Mouse (Mus musculus): ENCODE results near the gene Acat2. TPM values are rescaled to one million over a fixed set of nuclear protein-coding genes. Genes with fewer than 3 reads are reported as not detected.
A peak's percentile ranks its signal among the peaks of the same experiment; 100 is the strongest.
"Not testable (repeated sequence)": the region's sequence is repeated elsewhere in the genome, so short reads cannot be mapped to it uniquely, and the experiment has no call there.

Acat2 gene
- polyA plus RNA-seq, 1 experiment from 2014 or later: 116 TPM

GRCm38 (mm10) chr17:12992470-12992991 lies 32.0 kb upstream of the Acat2 start:
- peak; percentile 88 for ATAC-seq (ENCODE audit: borderline replicate concordance, extremely low read depth, low FRiP score, low TSS enrichment)
- Histone ChIP-seq H3K4me2 (peak overlapping the region; percentile 89), H3K9me3 (no peaks in the 10 kb centered on the region), H3K36me3 (peaks cover 5% of the 10 kb centered on the region; the same call in 1 of the 2 replicates), H3K4me3 (peak overlapping the region; percentile 100), H3K9ac (peak overlapping the region; percentile 100), H3K27ac (peak overlapping the region; percentile 100), H3K4me1 (peaks cover 18% of the 10 kb centered on the region; the same call in 1 of the 2 replicates), H3K27me3 (no peaks in the 10 kb centered on the region)
- WGBS: under 1% methylated on average over 48 of the region's 51 CpGs

DNA sequence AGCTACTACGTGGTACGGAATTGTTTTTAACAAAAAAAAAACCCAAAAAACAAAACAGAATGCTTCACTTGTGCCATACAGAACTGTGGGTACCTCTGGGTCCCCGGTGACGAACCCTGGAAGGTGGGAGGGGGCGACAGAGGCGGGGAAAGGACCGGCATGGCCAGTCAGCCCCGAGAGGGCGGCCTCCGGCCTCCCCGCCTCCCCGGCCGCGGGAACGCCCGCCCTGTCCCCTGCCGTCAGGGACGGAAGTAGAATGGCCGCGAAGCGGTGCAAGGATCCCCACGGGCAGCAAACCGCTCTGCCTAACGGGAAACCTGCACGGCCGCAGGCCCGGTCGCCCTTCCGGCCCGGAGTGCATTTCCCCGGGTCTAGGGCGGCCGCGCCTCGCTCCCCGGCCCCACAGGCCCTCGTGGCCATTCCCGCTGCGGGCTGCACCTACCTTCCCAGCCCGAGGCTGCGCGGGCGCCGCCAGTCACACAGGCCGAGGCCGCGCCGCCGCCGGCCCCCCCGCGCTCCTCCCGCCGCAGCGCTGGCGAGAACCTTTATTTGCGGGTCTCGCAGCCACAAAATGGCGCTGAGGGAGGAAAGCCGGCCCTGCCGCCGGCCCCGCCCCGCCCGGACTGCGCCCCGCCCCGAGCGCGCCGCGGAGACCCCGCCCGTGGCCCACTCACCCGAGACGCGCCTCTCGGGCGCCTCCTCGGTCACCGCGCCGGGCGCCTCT lies 31.2 kb upstream of the Acat2 start:
- H3K4me2 ChIP-seq: peak overlapping the region; percentile 89
- peak overlapping the region; percentile 100 for H3K27ac ChIP-seq
- peaks cover 18% of the 10 kb centered on the region; the same call in 1 of the 2 replicates for H3K4me1 ChIP-seq
- WGBS: 3% methylated on average over 80 of the region's 84 CpGs
- H3K4me3 ChIP-seq: peak overlapping the region; percentile 100
- no peaks in the 10 kb centered on the region for H3K27me3 ChIP-seq
- peak overlapping the region; percentile 100 for H3K9ac ChIP-seq
- peaks cover 5% of the 10 kb centered on the region; the same call in 1 of the 2 replicates for H3K36me3 ChIP-seq
- peak; percentile 95 for ATAC-seq (ENCODE audit: borderline replicate concordance, extremely low read depth, low FRiP score, low TSS enrichment)
- H3K9me3 ChIP-seq: no peaks in the 10 kb centered on the region

DNA sequence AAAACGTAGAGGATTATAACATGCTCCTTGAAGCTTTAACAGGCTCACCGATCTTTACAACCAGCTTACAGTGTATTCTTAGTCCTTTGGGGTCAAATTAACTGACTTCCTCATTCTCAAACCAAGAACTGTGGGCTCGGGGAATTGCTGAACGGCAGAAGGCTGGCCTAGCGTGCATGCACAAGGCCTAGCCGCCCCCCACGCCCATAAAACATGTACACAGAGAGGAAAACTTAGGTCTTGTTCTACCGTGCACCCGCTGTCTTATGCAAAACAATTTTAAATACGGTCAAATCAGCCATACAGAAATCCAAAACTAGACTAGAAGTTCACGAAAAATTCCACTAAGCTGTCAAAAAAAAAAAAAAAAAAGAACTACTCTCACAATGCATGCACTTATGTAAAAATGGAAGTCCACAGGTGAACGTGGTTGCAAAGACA lies 30.7 kb upstream of the Acat2 start:
- H3K4me3 ChIP-seq: peak overlapping the region; percentile 100
- WGBS: 2% methylated on average over 12 of the region's 12 CpGs
- peaks cover 5% of the 10 kb centered on the region; the same call in 1 of the 2 replicates for H3K36me3 ChIP-seq
- H3K27ac ChIP-seq: peak overlapping the region; percentile 100
- peak overlapping the region; percentile 89 for H3K4me2 ChIP-seq
- H3K9ac ChIP-seq: peak overlapping the region; percentile 100
- no peaks in the 10 kb centered on the region for H3K27me3 ChIP-seq
- no peak for ATAC-seq (ENCODE audit: borderline replicate concordance, extremely low read depth, low FRiP score, low TSS enrichment)
- peaks cover 18% of the 10 kb centered on the region; the same call in 1 of the 2 replicates for H3K4me1 ChIP-seq
- H3K9me3 ChIP-seq: no peaks in the 10 kb centered on the region

DNA sequence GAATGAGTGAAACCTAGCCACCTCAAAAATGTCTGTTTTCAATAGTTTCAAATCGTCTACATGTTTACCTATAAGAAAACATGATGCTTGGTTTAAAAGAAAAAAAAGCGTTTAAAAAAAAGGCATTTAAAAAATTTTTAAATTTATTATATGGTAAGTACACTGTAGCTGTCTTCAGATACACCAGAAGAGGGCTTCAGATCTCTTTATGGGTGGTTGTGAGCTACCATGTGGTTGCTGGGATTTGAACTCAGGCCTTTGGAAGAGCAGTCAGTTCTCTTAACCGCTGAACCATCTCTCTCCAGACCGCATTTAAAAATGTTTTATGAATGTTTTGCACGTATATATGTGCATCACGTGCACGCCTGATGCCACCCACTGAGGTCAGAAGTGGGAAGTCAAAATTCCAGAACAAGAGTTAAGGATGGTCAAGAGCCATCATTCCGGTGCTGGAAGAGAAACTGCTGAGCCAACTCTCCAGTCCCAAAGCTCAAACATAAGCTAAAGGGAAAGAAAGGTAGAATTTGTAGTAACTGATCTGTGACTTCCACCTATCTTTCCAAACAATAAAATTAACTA lies 30.1 kb upstream of the Acat2 start:
- Histone ChIP-seq H3K4me1 (peaks cover 18% of the 10 kb centered on the region; the same call in 1 of the 2 replicates), H3K9ac (peak overlapping the region; percentile 100), H3K27ac (peak overlapping the region; percentile 100), H3K27me3 (no peaks in the 10 kb centered on the region), H3K4me2 (peak overlapping the region; percentile 89), H3K36me3 (peaks cover 5% of the 10 kb centered on the region; the same call in 1 of the 2 replicates), H3K4me3 (peak overlapping the region; percentile 100), H3K9me3 (no peaks in the 10 kb centered on the region)
- 35% methylated on average over 8 of the region's 8 CpGs for WGBS
- ATAC-seq (ENCODE audit: borderline replicate concordance, extremely low read depth, low FRiP score, low TSS enrichment): no peak

DNA sequence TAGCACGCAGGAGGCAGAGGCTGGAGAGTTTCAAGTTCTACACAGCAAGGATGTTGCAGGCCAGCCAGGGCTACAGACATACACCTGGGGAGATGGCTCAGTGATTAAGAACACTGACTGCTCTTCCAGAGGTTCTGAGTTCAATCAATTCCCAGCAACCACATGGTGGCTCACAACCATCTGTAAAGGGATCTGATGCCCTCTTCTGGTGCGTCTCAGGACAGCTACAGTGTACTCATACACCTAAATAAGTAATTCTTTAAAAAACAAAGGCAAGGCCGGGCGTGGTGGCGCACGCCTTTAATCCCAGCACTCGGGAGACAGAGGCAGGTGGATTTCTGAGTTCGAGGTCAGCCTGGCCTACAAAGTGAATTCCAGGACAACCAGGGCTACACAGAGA lies 27.5 kb upstream of the Acat2 start:
- not testable (repeated sequence) for H3K27me3 ChIP-seq; H3K9me3 ChIP-seq; ATAC-seq (ENCODE audit: borderline replicate concordance, extremely low read depth, low FRiP score, low TSS enrichment); H3K4me3 ChIP-seq; H3K27ac ChIP-seq; H3K9ac ChIP-seq; H3K4me2 ChIP-seq
- Histone ChIP-seq H3K36me3 (peaks cover 25% of the 10 kb centered on the region), H3K4me1 (peaks cover 18% of the 10 kb centered on the region; the same call in 1 of the 2 replicates)
- WGBS: 94% methylated on average over 8 of the region's 8 CpGs

GRCm38 (mm10) chr17:12983988-12984387 lies 23.4 kb upstream of the Acat2 start:
- no peak overlapping the region for H3K4me2 ChIP-seq
- H3K27me3 ChIP-seq: no peaks in the 10 kb centered on the region
- H3K36me3 ChIP-seq: peaks cover 57% of the 10 kb centered on the region
- H3K4me3 ChIP-seq: no peak overlapping the region
- 69% methylated on average over 2 of the region's 2 CpGs for WGBS
- peaks cover 5% of the 10 kb centered on the region; the same call in 1 of the 2 replicates for H3K4me1 ChIP-seq
- ATAC-seq (ENCODE audit: borderline replicate concordance, extremely low read depth, low FRiP score, low TSS enrichment): no peak
- no peak overlapping the region for H3K27ac ChIP-seq
- H3K9ac ChIP-seq: no peak overlapping the region
- no peaks in the 10 kb centered on the region for H3K9me3 ChIP-seq

DNA sequence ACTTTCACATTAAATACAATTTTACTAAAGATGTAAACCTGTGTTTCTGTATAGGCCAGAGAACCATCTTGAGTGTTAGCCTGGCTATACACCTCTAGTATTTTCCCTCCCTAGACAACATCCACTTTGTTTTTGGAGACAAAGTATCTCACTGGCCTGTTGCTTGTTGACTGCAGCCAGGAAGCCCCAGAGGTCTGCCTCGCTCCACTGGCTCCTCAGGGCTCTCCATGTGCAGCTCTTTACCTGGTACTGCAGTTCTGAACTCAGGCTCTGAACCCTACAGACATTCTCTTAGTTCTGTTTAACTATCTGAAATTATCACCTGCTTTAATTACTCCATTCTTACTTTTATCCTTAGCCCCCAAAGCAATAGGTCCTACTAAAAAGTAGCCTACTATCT lies 18.0 kb upstream of the Acat2 start:
- Histone ChIP-seq H3K9ac (no peak overlapping the region), H3K36me3 (peaks cover 71% of the 10 kb centered on the region), H3K4me2 (no peak overlapping the region), H3K27ac (no peak overlapping the region), H3K9me3 (no peaks in the 10 kb centered on the region), H3K4me1 (no peaks in the 10 kb centered on the region), H3K4me3 (no peak overlapping the region), H3K27me3 (no peaks in the 10 kb centered on the region)
- no peak for ATAC-seq (ENCODE audit: borderline replicate concordance, extremely low read depth, low FRiP score, low TSS enrichment)
- 88% methylated on average over 1 of the region's 1 CpGs for WGBS

GRCm38 (mm10) chr17:12973851-12974250 lies 13.3 kb upstream of the Acat2 start:
- Histone ChIP-seq H3K27ac (no peak overlapping the region), H3K36me3 (peaks cover 61% of the 10 kb centered on the region), H3K4me1 (no peaks in the 10 kb centered on the region), H3K27me3 (no peaks in the 10 kb centered on the region), H3K9ac (no peak overlapping the region), H3K4me2 (no peak overlapping the region), H3K4me3 (no peak overlapping the region), H3K9me3 (no peaks in the 10 kb centered on the region)
- ATAC-seq (ENCODE audit: borderline replicate concordance, extremely low read depth, low FRiP score, low TSS enrichment): no peak
- WGBS: 77% methylated on average over 2 of the region's 2 CpGs

DNA sequence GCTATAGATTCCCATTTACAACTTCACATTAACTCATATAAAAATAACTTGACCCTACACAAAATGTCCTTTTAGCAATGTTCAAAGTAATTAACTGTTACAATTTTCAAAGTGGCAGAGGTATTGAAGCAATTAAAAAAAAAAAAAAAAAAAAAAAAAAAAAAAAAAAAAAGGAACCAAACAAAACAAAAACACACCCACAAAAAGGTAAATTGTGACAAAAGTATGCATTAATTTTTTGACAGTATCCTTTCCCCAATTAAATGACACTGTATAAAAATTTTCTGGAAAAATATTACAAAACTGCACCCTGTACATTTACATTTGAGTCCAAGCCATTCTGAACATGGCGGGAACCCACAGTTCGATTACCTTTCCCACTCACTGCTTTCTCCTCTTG lies 6.6 kb upstream of the Acat2 start:
- Histone ChIP-seq H3K27me3 (no peaks in the 10 kb centered on the region), H3K9me3 (no peaks in the 10 kb centered on the region), H3K4me2 (no peak overlapping the region), H3K4me3 (no peak overlapping the region), H3K36me3 (peaks cover 49% of the 10 kb centered on the region), H3K4me1 (no peaks in the 10 kb centered on the region), H3K9ac (no peak overlapping the region), H3K27ac (no peak overlapping the region)
- WGBS: 92% methylated on average over 2 of the region's 2 CpGs
- ATAC-seq (ENCODE audit: borderline replicate concordance, extremely low read depth, low FRiP score, low TSS enrichment): no peak

GRCm38 (mm10) chr17:12963476-12963875 lies 2.9 kb upstream of the Acat2 start:
- whole genome bisulfite sequencing: 49% methylated on average over 3 of the region's 3 CpGs
- H3K27ac ChIP-seq: no peak overlapping the region
- no peak for ATAC-seq (ENCODE audit: borderline replicate concordance, extremely low read depth, low FRiP score, low TSS enrichment)
- no peak overlapping the region for H3K9ac ChIP-seq
- H3K4me3 ChIP-seq: no peak overlapping the region
- H3K4me2 ChIP-seq: no peak overlapping the region
- H3K4me1 ChIP-seq: peaks cover 9% of the 10 kb centered on the region; the same call in 1 of the 2 replicates
- H3K36me3 ChIP-seq: peaks cover 25% of the 10 kb centered on the region
- no peaks in the 10 kb centered on the region for H3K27me3 ChIP-seq
- no peaks in the 10 kb centered on the region for H3K9me3 ChIP-seq

DNA sequence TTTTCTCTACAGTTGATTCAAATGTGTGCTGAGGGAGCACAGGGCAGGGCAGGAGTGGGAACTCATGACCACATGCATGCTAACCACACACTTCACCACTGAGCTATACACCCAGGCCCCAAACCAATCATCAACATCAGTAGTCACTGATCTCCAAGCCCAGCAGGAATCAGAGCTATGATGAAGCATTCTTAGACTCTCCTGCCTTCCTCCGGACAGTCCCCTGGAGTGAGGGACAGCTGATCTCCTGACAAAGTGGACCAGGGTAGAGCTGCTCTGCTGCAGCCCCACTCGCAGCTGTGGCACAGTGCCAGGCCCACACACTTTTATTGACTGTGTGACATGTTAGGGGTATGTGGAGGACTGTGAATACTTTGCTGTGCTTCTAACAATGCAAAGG lies 1.2 kb downstream of the Acat2 start:
- H3K36me3 ChIP-seq; H3K27ac ChIP-seq; H3K4me3 ChIP-seq; H3K9me3 ChIP-seq; ATAC-seq (ENCODE audit: borderline replicate concordance, extremely low read depth, low FRiP score, low TSS enrichment); H3K9ac ChIP-seq; H3K4me1 ChIP-seq; H3K27me3 ChIP-seq: not testable (repeated sequence)
- peak overlapping the region; percentile 31; the same call in 1 of the 2 replicates for H3K4me2 ChIP-seq
- 18% methylated on average over 2 of the region's 2 CpGs for WGBS

DNA sequence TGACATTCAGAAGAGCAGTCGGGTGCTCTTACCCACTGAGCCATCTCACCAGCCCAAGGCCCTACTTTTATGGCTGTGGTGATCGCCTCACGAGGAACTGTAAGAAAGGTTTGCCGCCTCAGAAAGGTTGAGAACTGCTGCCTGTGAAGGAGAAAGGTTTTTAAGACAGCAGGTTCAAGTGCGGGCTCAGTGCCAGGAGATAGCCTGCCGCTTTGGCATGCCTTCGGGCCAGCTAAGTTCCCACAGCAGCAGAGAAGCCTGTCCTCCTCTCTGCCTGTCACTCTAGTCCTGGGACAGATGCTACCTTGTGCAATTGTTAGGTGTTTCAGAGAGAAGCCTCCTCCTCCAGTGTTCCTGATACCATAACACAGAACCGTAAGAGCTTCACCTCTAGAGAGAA lies 3.9 kb downstream of the Acat2 start:
- ATAC-seq (ENCODE audit: borderline replicate concordance, extremely low read depth, low FRiP score, low TSS enrichment): no peak
- 87% methylated on average over 8 of the region's 8 CpGs for WGBS
- Histone ChIP-seq H3K36me3 (peaks cover 8% of the 10 kb centered on the region), H3K27me3 (no peaks in the 10 kb centered on the region), H3K9ac (no peak overlapping the region), H3K4me1 (peaks cover 9% of the 10 kb centered on the region; the same call in 1 of the 2 replicates), H3K27ac (no peak overlapping the region), H3K9me3 (no peaks in the 10 kb centered on the region), H3K4me3 (no peak overlapping the region), H3K4me2 (no peak overlapping the region)
